Mouse (Mus musculus) spleen, adult 18-20 months (tissue): Measurements from ENCODE around the gene Abcf1.
A peak's percentile ranks its signal among the peaks of the same experiment; 100 is the strongest.
"Not testable (repeated sequence)": the region's sequence is repeated elsewhere in the genome, so short reads cannot be mapped to it uniquely, and the experiment has no call there.

ENCODE experiments used
- DNase-seq, 2 experiments: peaks; one replicate each; pipeline ENCODE4 v3.0.0; 2022; ENCODE audit warnings: mixed read lengths in 2 of 2

The Abcf1 gene

DNA sequence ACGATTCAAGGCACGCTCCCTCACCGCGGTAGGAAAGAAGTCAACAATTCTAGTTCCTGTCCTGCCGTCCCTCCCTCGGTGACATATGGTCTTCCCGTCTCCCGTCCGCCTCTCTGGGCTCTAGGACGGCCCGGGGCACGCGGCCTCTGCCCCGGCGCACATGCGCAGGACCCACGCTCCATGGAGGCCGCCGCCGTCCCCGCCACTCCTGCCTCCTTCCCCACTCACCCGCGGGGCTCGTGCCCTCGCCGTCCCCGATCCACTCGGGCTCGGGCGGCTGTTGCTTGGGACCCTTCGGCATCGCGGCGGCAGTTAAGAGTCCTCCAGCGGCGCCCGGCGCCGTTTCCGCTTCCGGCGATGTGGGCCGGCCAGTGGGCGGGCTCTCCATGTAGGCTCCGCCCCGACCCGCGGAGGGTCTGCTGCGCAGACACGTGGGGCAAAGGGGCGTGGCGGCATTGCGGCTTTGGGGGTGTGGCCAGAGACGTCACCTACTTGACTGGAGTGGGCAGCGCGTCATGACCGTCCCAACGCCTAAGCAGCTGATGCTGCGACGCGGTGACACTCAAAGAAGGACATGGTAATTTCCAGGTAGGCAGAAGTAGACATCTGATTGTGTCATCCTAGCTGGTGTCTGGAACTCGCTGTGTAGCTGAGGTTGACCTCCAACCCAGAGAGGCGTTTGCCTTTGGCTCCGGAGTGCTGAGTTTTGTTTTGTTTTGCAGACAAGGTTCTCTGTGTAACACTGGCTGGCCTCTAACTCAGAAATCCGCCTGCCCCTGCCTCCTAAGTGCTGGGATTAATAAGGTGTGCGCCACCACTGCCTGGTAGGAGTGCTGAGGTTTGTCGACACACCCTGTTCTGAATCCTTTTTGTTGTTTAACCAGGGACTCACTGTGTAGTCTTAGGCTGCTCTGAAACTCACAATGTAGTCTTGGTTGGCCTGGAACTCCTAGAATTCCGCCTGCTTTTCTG is at the start of gene Abcf1:
Abcf1 (minus strand) TSS at position 344 of the 972 bp plus-strand sequence.
- DNase-seq = peak; percentile 99 to 100

- no peak for DNase-seq
Observed at GRCm38 (mm10) chr17:36018979-36019378, 49.4 kb upstream of the Abcf1 start.

DNA sequence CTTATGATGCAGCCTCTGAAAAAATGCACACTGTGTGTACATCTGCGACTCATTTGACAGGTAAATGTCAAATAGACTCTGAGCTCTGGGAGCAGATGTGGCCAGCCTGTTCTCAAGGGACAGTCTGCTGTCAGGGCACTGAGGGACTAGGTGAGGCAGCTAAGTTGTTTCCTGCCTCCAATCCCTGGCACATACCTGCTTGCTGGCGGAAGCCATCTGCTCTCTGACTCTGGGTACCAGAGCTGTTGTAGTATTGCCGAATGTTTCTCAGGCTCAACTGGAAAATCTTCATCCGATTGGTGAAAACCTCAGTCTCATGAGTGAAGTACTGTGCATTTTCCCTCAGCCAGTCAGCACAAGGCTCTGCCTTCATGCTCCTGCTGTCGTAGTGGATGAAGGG is 47.5 kb upstream of the Abcf1 start:
- no peak for DNase-seq

GRCm38 (mm10) chr17:36014977-36015376 is 45.4 kb upstream of the Abcf1 start:
- no peak for DNase-seq

- not testable (repeated sequence) for DNase-seq
Observed at GRCm38 (mm10) chr17:36004409-36004808, 34.8 kb upstream of the Abcf1 start.

DNA sequence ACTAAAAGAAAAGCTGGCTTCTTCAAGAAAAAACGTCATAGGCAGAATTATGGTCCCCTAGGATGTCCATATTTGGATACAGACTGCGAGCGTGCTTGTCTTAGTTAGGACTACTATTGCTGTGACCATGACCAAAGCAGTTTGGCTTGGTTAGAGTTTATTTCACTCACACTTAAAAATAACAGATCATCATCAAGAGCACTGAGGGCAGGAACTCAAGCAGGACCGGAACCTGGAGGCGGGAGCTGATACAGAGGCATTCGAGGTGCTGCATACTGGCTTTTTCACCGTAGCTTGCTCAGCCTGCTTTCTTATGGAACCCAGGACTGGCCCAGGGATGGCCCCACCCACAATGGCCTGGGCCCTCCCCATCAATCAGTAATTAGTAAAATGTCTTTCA is 33.8 kb upstream of the Abcf1 start:
- no peak for DNase-seq

GRCm38 (mm10) chr17:36001966-36002365 is 32.4 kb upstream of the Abcf1 start:
- DNase-seq = no peak

DNA sequence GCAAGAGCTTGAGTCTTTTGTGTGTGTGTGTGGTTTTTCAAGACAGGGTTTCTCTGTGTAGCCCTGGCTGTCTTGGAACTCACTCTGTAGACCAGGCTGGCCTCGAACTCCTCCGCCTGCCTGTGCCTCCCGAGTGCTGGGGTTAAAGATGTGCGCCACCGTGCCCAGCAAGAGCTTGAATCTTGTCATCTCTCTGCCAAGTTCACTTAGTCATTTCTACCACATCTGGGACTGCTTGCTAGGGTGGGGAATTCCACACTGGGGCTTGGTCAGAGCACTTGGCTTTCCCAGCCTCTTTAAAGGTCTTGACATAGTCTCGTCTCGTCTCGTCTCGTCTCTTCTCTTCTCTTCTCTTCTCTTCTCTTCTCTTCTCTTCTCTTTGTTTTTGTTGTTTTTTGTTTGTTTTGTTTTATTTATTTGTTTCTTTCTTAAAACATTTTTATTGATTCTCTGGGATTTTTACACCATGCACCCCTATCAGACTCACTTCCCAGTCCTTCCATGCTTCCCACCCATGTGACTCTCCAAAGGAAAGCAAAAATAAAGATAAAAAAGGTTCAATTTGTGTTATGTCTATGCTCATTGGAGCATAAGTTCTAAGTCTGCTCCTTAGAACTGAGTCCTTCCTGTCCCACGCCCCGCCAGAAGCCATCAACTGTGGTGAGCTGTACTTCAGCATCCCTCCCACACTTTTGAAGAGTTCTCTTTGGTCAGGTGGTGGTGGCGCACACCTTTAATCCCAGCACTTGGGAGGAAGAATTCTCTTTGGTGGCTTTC is 31.7 kb upstream of the Abcf1 start:
- peak; percentile 36 to 41 for DNase-seq

- DNase-seq = no peak
Observed at GRCm38 (mm10) chr17:36000349-36000748, 30.8 kb upstream of the Abcf1 start.

GRCm38 (mm10) chr17:35999356-35999755 is 29.8 kb upstream of the Abcf1 start:
- DNase-seq = peak; percentile 50 to 59

DNA sequence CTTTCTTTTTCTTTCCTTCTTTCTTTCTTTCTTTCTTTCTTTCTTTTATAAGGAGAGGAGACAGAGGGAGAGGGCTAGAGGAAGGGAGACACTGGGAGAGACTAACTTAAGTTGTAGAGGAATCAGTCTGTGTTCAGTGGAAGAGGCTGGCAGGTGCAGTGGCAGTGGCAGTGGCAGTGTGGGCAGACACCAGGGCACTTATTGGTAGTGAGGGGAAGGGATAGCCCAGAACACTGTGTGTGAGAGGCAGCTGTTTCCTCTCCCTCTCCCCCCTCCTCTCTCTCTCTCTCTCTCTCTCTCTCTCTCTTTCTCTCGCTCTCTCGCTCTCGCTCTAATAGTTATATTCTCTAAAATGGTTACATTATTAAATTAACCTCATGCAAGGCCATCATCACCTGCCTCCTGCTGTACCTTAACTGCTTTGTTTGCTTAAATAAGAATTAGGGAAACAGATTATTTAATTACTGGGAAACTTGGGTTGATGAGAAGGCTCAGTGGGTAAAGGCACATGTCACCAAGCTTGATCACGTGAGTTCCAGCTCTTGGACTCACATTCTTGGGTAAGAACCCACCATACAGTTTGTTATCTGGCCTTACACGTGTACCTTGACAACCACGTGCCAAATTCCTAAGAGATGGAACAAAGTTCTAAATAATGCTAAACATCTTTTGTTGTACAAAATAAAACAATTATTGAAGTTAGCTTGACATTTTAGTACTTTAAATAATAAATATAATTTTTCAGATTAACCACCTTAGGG is 29.2 kb upstream of the Abcf1 start:
- no peak for DNase-seq

GRCm38 (mm10) chr17:35997713-35998510 is 28.4 kb upstream of the Abcf1 start:
- DNase-seq = peak; percentile 47 to 53

- DNase-seq = peak; percentile 85 to 97
Observed at GRCm38 (mm10) chr17:35996949-35997348, 27.4 kb upstream of the Abcf1 start.

- no peak for DNase-seq
Observed at GRCm38 (mm10) chr17:35994879-35995240, 25.3 kb upstream of the Abcf1 start.

- peak; percentile 67 to 69 for DNase-seq
Observed at GRCm38 (mm10) chr17:35994175-35994878, 24.8 kb upstream of the Abcf1 start.

DNA sequence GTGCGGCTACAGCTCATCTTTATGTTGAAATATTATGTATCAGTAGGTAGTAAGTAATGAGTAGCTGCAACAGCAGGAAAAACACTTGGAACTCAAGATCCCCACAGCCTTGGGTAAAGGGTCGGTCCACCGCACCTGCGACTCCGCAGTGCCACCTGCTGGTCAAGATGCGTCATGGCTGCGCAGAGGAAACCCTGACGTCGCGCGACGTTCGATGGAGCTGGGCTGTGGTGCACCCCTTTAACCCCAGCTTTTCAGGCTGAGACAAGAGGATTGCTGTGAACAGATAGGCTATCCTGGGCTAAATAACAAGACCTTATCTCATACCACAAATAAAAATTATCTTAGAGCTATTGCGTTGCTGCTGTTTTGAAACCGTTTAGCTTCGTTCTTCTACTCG is 24.1 kb upstream of the Abcf1 start:
- DNase-seq = peak; percentile 54 to 70

- DNase-seq = no peak
Observed at GRCm38 (mm10) chr17:35991781-35992180, 22.2 kb upstream of the Abcf1 start.

GRCm38 (mm10) chr17:35981776-35982175 is 12.2 kb upstream of the Abcf1 start:
- DNase-seq = no peak

DNA sequence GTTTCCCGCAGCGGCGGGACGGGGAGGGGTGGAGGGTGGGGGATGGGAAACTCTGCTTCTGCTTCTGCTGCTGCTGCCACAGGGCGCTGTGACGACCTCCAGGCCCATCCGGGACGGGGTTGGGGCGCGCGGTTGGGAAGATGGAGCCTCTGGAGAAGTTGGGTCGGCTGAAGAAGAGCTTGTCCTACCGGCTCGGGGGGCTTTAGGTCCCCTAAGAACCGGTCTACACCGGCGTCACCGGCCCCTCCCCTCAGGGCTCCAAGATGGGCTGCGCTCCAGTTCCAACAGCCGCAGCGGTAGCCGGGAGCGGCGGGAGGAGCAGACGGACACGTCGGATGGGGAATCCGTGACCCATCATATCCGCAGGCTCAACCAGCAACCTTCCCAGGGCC is 10.8 kb upstream of the Abcf1 start:
- no peak for DNase-seq

DNA sequence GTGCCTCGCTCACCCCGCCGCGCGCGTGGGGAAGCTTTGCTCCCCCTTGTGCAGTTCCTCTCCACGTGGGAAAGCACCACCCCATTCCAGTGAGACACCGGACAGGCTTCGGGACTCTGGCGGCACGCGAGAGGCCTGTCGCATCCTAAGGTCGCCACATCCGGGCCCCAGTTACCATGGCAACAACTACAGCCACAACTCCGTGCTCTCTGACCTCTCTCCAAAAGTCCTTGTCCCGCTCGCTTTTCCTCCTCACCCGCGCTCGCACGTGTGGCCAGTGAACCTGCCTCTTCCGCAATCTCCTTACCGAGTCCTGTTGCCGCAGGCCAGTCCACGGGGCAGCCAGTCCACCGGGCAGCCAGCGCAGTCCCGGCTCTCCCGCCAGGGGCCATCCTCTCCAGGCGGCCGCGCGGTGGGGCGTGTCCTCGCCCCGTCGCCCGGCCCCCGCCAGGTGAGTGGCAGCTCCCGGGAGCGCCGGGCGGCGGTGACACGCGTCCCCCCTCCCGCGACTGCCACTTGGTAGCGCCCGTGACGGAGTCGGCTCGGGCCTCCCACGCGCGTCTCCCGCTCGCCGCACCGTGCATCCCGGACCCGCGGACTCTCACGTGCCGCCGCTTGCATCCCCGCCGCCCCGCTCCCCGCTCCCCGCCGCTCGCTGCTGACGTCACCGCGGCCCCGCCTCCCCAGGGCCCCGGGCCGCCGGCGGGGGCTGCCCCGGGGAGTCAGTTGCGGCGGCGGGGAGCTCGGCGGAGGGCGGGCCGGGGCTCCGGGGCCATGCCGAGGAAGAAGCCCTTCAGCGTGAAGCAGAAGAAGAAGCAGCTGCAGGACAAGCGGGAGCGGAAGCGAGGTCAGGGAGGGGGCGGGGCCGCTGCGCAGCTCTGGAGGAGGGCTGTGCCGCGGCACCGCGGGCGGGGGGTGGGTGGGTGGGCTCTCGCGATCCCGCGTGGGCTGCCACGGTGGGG is 10.1 kb upstream of the Abcf1 start, which contains the start of the genes Gnl1 and Prr3:
Gnl1 (plus strand) TSS at position 451 of the 962 bp plus-strand sequence.
Prr3 (minus strand) TSS at position 836 of the 962 bp plus-strand sequence.
- DNase-seq = peak; percentile 81 to 85
